Mouse (Mus musculus) G1E (cell line): ENCODE data around the gene Chchd5.

Experiments used
- CTCF ChIP-seq: IDR thresholded peaks from 2 replicates; pipeline ENCODE4 v1.5.1; 2012; ENCODE audit warnings: low read depth, low read length, inconsistent platforms, mixed read lengths
- GATA1 ChIP-seq: IDR thresholded peaks from 2 replicates; pipeline ENCODE4 v1.6.1; 2012; ENCODE audit warnings: borderline replicate concordance, low read length, inconsistent platforms, mixed read lengths
- GATA2 ChIP-seq: IDR thresholded peaks from 2 replicates; pipeline ENCODE4 v1.6.1; 2012; ENCODE audit warnings: low read depth, low read length, inconsistent platforms, borderline replicate concordance
- POLR2AphosphoS5 ChIP-seq: IDR thresholded peaks from 2 replicates; pipeline ENCODE4 v1.6.1; 2012; ENCODE audit warnings: low read depth, low read length, inconsistent platforms; ENCODE audit not compliant: insufficient replicate concordance

GRCm38 (mm10) chr2:129129412-129129929 is at the start of gene Chchd5:
- TF ChIP-seq CTCF (no peak), GATA1 (no peak), POLR2AphosphoS5 (no peak), GATA2 (no peak)
